In genomic region chr2:92183613-92184076, GRCm38 (mm10) we compare ENCODE assay signal across 8 mouse cellular contexts.
A peak's percentile ranks its signal among the peaks of the same experiment; 100 is the strongest.
DNase-seq lines count a peak whose midpoint lies in the region; ATAC-seq and TF ChIP-seq lines count a peak whose summit lies in the region.

No protein-coding gene starts in this region.

- peak overlapping the region; percentile 97 for H3K27ac ChIP-seq in hindbrain, embryonic 11.5 days (ENCODE audit: low read depth, low read length)
- H3K27ac ChIP-seq in lung, postnatal 0 days (ENCODE audit: low read length) = peak overlapping the region; percentile 96

- WGBS in hindbrain, embryonic 11.5 days = 0% methylated on average over 7 of the region's 40 CpGs
- 0% methylated on average over 19 of the region's 40 CpGs for WGBS in lung, postnatal 0 days

- H3K4me1 ChIP-seq in hindbrain, embryonic 11.5 days (replicated peaks; ENCODE audit: control insufficient read depth, insufficient read depth, low read length) = peaks cover 2% of the 10 kb centered on the region; the same call in 1 of the 2 replicates
- H3K4me1 ChIP-seq in lung, postnatal 0 days (ENCODE audit: insufficient read depth, low read depth, low read length) = peaks cover 9% of the 10 kb centered on the region; the same call in 1 of the 2 replicates

- peak; percentile 81 for ATAC-seq in hindbrain, embryonic 11.5 days (ENCODE audit: low FRiP score)
- peak; percentile 91 for ATAC-seq in lung, postnatal 0 days

- H3K9me3 ChIP-seq in hindbrain, embryonic 11.5 days (ENCODE audit: control insufficient read depth, low read length) = no peaks in the 10 kb centered on the region
- H3K9me3 ChIP-seq in lung, postnatal 0 days (ENCODE audit: low read length) = no peaks in the 10 kb centered on the region

- H3K4me3 ChIP-seq in hindbrain, embryonic 11.5 days (ENCODE audit: low read depth, low read length) = peak overlapping the region; percentile 85
- H3K4me3 ChIP-seq in lung, postnatal 0 days (ENCODE audit: low read depth, low read length) = peak overlapping the region; percentile 90

- TF ChIP-seq EP300 in lung, postnatal 0 days (IDR thresholded peaks at IDR 0.05) = no peak

- no peaks in the 10 kb centered on the region for H3K36me3 ChIP-seq in hindbrain, embryonic 11.5 days (ENCODE audit: control insufficient read depth, insufficient read depth, low read length)
- no peaks in the 10 kb centered on the region for H3K36me3 ChIP-seq in lung, postnatal 0 days (ENCODE audit: insufficient read depth, low read length)

- peak overlapping the region; percentile 65 for H3K4me2 ChIP-seq in hindbrain, embryonic 11.5 days (replicated peaks; ENCODE audit: low read depth, low read length)
- peak overlapping the region; percentile 86 for H3K4me2 ChIP-seq in lung, postnatal 0 days (replicated peaks; ENCODE audit: low read depth, low read length)

- H3K9ac ChIP-seq in hindbrain, embryonic 11.5 days (ENCODE audit: low read depth, low read length) = peak overlapping the region; percentile 95
- H3K9ac ChIP-seq in lung, postnatal 0 days (replicated peaks; ENCODE audit: low read depth) = peak overlapping the region; percentile 66

- TF ChIP-seq CTCF in lung, postnatal 0 days (IDR thresholded peaks at IDR 0.05) = no peak

- peak; percentile 95 for DNase-seq in NIH3T3 (ENCODE audit: low read depth)
- peak; percentile 95 for DNase-seq in cerebellum, adult 9-11 months
- peak; percentile 74 to 93 for DNase-seq in frontal cortex, adult 2 months (ENCODE audit: extremely low spot score in 1 of 2, low spot score in 1 of 2)
- peak; percentile 93 for DNase-seq in hindbrain, embryonic 11.5 days (ENCODE audit: low spot score)
- DNase-seq in layer of hippocampus, postnatal 10 days (ENCODE audit: low spot score in 2 of 2) = peak; percentile 92 to 96
- DNase-seq in lung, postnatal 0 days (ENCODE audit: low spot score) = peak; percentile 94
- DNase-seq in ovary, postnatal 10 days (ENCODE audit: low spot score) = peak; percentile 85
- DNase-seq in thymus, postnatal 0 days (ENCODE audit: low spot score) = peak; percentile 92

- H3K27me3 ChIP-seq in hindbrain, embryonic 11.5 days (ENCODE audit: control insufficient read depth, insufficient read depth, low read length) = no peaks in the 10 kb centered on the region
- H3K27me3 ChIP-seq in lung, postnatal 0 days (replicated peaks; ENCODE audit: insufficient read depth, low read length) = no peaks in the 10 kb centered on the region

Comparison
In these comparisons a context has a peak if more than half of its experiments do, and no peak if none do; other contexts are left out.
1. Peak in every context shown above with its lines: DNase-seq, ATAC-seq, H3K4me3 ChIP-seq and H3K27ac ChIP-seq.